Mouse (Mus musculus): ENCODE data around the gene Zbtb9. TPM values are rescaled to one million over a fixed set of nuclear protein-coding genes. Genes with fewer than 3 reads are reported as not detected.

The Zbtb9 gene
- polyA plus RNA-seq, 1 experiment from 2014 or later = 19.9 TPM

DNA sequence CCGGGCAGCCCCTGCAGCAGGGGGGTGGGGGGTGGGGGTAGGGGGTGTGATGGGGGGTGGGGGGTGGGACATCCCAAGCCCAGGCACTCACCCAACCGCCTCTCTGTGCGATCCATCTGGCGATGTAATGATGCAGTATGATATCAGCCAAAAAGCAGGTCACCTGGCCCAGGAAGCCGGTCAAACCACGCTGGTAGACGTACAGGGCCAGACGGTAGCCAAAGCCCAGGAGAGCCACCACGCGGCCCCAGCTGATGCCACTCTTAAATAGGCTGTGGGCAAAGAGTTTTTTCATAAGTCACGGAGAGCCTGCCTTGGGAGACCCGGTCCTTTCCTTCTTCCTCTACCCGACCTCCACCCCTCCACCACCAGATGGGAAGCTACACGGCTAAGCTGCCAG lies 48.1 kb downstream of the Zbtb9 start:
- H3K9ac ChIP-seq (replicated peaks; ENCODE audit: low read length) = no peak overlapping the region
- no peaks in the 10 kb centered on the region for H3K27me3 ChIP-seq (ENCODE audit: insufficient read depth, low read length)
- peaks cover 51% of the 10 kb centered on the region for H3K36me3 ChIP-seq (ENCODE audit: insufficient read depth, low read length)
- H3K4me2 ChIP-seq (replicated peaks; ENCODE audit: low read depth, low read length) = no peak overlapping the region
- H3K27ac ChIP-seq (ENCODE audit: low read length) = no peak overlapping the region
- no peaks in the 10 kb centered on the region for H3K9me3 ChIP-seq (ENCODE audit: low read length)
- no peak overlapping the region for H3K4me3 ChIP-seq (ENCODE audit: low read length)
- peaks cover 6% of the 10 kb centered on the region; the same call in 1 of the 2 replicates for H3K4me1 ChIP-seq (ENCODE audit: insufficient read depth, low read length)
- 90% methylated on average over 14 of the region's 14 CpGs for WGBS
- ATAC-seq (ENCODE audit: low FRiP score, low TSS enrichment) = no peak

DNA sequence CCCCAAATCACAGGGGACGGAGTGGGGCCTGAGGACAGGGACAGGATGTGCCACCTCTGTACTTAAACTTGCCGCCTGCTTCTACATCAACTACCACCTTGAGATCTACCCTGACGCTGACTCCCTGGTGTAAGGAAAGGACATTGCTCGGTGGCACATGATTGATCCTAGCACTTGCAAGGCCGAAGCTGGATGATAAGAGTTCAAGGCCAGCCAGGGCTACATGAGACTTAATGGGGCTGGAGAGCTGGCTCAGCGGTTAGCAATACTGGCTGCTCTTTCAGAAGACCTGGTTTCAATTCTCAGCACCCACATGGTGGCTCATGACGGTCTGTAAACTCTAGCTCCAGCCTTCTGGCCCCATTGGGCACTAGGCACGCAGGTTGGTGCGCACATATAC lies 48.8 kb downstream of the Zbtb9 start:
- no peak overlapping the region for H3K9ac ChIP-seq (replicated peaks; ENCODE audit: low read length)
- no peak for ATAC-seq (ENCODE audit: low FRiP score, low TSS enrichment)
- H3K27ac ChIP-seq (ENCODE audit: low read length) = no peak overlapping the region
- no peaks in the 10 kb centered on the region for H3K9me3 ChIP-seq (ENCODE audit: low read length)
- H3K27me3 ChIP-seq (ENCODE audit: insufficient read depth, low read length) = no peaks in the 10 kb centered on the region
- H3K4me1 ChIP-seq (ENCODE audit: insufficient read depth, low read length) = peaks cover 6% of the 10 kb centered on the region; the same call in 1 of the 2 replicates
- H3K4me2 ChIP-seq (replicated peaks; ENCODE audit: low read depth, low read length) = no peak overlapping the region
- H3K4me3 ChIP-seq (ENCODE audit: low read length) = no peak overlapping the region
- peaks cover 51% of the 10 kb centered on the region for H3K36me3 ChIP-seq (ENCODE audit: insufficient read depth, low read length)
- WGBS = 93% methylated on average over 9 of the region's 9 CpGs

DNA sequence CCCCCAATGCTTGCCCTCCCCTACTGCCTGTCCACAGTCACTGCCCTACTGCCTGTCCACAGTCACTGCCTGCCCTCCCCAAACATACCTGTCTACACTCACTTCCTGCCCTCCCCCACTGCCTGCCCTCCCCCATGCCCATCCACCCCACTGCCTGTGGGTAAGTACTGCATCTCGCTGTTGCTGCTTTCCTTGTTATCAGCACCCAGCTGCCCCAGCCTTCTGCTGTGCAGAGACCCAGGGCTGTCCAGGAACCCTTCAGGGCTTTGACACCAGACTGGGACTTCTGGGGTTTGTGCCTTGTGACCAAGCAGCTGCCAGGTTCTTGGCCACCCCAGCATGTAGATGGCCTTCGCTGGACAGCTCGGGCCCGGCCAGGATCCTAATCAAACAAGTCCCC lies 50.4 kb downstream of the Zbtb9 start:
- 90% methylated on average over 4 of the region's 4 CpGs for WGBS
- Histone ChIP-seq H3K36me3 (ENCODE audit: insufficient read depth, low read length) (peaks cover 51% of the 10 kb centered on the region), H3K9ac (replicated peaks; ENCODE audit: low read length) (no peak overlapping the region), H3K4me2 (replicated peaks; ENCODE audit: low read depth, low read length) (no peak overlapping the region), H3K27me3 (ENCODE audit: insufficient read depth, low read length) (no peaks in the 10 kb centered on the region), H3K9me3 (ENCODE audit: low read length) (no peaks in the 10 kb centered on the region), H3K4me1 (ENCODE audit: insufficient read depth, low read length) (peaks cover 14% of the 10 kb centered on the region), H3K4me3 (ENCODE audit: low read length) (no peak overlapping the region), H3K27ac (ENCODE audit: low read length) (no peak overlapping the region)
- no peak for ATAC-seq (ENCODE audit: low FRiP score, low TSS enrichment)

DNA sequence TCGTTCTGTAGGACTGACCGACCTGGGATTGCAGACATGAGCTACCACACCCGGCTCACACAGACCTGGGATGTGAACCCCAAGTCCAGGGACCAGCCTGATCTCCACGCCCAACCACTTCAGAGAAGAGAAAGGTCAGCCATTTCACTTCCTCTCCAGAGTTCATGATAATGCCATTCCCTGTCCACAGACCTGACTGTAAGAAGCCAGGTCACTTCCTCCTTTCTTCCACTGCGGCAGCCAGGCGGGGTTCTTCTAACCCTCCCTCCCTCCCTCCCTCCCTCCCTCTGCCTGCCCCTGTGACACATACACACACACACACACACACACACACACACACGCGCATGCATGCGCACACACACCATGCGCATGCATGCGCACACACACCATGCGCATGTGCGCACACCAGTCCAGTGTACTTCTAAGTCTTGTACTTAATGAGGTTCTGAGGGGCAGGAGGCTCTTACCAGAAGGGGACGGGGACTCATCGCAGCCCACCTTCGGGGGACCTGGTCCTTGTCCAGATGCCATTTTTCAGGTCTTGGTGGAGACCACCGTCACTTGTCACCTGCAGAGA lies 52.4 kb downstream of the Zbtb9 start:
- Histone ChIP-seq H3K4me2 (replicated peaks; ENCODE audit: low read depth, low read length) (no peak overlapping the region), H3K27ac (ENCODE audit: low read length) (no peak overlapping the region), H3K36me3 (ENCODE audit: insufficient read depth, low read length) (peaks cover 46% of the 10 kb centered on the region), H3K4me1 (ENCODE audit: insufficient read depth, low read length) (peaks cover 12% of the 10 kb centered on the region), H3K9me3 (ENCODE audit: low read length) (no peaks in the 10 kb centered on the region), H3K4me3 (ENCODE audit: low read length) (no peak overlapping the region), H3K9ac (replicated peaks; ENCODE audit: low read length) (no peak overlapping the region), H3K27me3 (ENCODE audit: insufficient read depth, low read length) (no peaks in the 10 kb centered on the region)
- WGBS = 92% methylated on average over 16 of the region's 17 CpGs
- no peak for ATAC-seq (ENCODE audit: low FRiP score, low TSS enrichment)

DNA sequence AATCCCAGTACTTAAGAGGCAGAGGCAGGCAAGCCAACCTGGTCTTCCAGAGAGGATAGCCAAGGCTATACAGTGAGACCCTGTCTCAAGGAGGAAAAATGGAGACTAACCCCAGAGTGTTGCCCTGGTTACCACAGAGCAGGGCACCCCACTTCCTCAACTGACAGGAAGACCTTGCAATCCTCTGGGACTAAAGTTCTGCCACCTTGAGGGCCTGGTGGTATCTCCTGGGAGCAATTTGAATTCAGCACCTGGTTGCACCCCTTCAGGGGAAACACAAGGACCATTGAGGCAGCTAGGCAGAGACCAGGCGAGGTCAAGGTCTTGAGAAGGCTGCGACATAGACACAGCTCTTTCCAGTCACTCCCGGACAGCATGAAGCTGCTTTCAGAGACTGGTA lies 53.0 kb downstream of the Zbtb9 start:
- peaks cover 12% of the 10 kb centered on the region for H3K4me1 ChIP-seq (ENCODE audit: insufficient read depth, low read length)
- no peak overlapping the region for H3K4me2 ChIP-seq (replicated peaks; ENCODE audit: low read depth, low read length)
- H3K9ac ChIP-seq (replicated peaks; ENCODE audit: low read length) = no peak overlapping the region
- H3K36me3 ChIP-seq (ENCODE audit: insufficient read depth, low read length) = peaks cover 41% of the 10 kb centered on the region
- no peaks in the 10 kb centered on the region for H3K27me3 ChIP-seq (ENCODE audit: insufficient read depth, low read length)
- H3K27ac ChIP-seq (ENCODE audit: low read length) = no peak overlapping the region
- WGBS = 94% methylated on average over 3 of the region's 3 CpGs
- no peak overlapping the region for H3K4me3 ChIP-seq (ENCODE audit: low read length)
- ATAC-seq (ENCODE audit: low FRiP score, low TSS enrichment) = no peak
- H3K9me3 ChIP-seq (ENCODE audit: low read length) = no peaks in the 10 kb centered on the region

DNA sequence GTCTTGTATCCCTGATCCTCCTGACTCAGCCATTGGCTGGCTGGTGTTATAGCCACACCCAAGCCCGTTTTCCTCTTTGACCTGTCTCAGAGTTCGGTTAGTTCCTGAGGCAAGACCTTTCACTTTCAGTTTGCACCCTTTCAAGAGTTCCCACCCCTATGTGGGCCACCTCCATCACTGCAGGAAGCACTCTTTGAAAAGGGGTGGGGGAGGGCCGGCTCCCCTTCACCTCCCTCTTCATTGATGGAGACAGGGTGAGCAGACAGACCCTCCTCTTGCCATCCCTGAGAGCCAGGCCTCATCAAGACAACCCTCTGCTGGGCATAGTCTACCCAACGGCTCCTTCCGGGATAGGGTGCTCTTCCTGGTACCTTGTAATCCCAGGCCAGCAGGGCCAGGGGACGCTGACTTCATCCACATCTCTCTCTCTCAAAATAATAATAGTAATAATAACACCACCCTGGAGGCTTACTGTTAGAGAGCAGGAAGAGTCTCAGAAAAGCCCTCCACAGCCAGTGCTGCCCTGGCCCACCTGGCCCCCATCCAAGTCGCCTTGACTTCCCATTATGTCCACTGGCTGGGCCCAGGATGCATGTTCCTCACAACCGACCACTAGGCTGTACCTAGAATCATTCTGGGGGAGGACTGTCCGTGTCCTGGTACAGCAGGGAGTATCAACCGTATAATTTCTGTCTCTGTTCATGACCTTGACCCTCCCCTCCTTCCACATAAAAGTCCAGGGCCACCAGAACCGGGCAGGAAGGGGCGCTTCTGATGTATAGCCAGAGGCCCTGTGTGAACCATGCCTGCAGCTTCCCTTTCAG lies 54.7 kb downstream of the Zbtb9 start:
- H3K4me1 ChIP-seq (ENCODE audit: insufficient read depth, low read length) = peaks cover 12% of the 10 kb centered on the region
- peaks cover 24% of the 10 kb centered on the region; the same call in 1 of the 2 replicates for H3K36me3 ChIP-seq (ENCODE audit: insufficient read depth, low read length)
- peak; percentile 32 for ATAC-seq (ENCODE audit: low FRiP score, low TSS enrichment)
- peak overlapping the region; percentile 84 for H3K27ac ChIP-seq (ENCODE audit: low read length)
- H3K9ac ChIP-seq (replicated peaks; ENCODE audit: low read length) = peak overlapping the region; percentile 93
- H3K4me2 ChIP-seq (replicated peaks; ENCODE audit: low read depth, low read length) = peak overlapping the region; percentile 64
- H3K4me3 ChIP-seq (ENCODE audit: low read length) = peak overlapping the region; percentile 70
- H3K9me3 ChIP-seq (ENCODE audit: low read length) = no peaks in the 10 kb centered on the region
- WGBS = 25% methylated on average over 12 of the region's 12 CpGs
- no peaks in the 10 kb centered on the region for H3K27me3 ChIP-seq (ENCODE audit: insufficient read depth, low read length)

DNA sequence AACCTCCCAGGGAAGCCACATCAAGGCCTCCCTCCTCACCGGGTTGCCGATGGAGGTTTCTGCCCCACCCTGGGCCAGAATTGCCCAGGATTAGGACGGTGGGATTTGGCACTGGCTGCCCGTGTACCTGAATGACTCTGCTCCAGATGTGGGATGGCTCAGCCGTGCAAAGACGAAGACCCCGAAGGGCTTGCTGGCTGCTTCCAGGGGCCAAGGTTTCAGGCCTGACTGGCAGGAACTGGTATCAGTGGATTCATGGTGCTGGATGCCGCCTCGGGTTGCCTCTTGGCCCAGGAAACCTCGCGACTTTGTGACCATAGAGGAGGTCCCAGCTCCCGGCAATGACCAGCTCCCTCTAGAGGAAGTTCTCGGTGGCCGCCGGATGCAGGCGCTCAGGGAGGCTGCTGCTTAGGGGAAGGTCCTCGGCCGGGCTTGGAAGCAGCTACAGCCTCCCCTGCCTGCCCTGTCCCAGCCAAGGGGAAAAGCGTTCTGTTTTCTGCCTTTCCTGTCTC lies 55.4 kb downstream of the Zbtb9 start:
- peak; percentile 83 for ATAC-seq (ENCODE audit: low FRiP score, low TSS enrichment)
- H3K9me3 ChIP-seq (ENCODE audit: low read length) = no peaks in the 10 kb centered on the region
- WGBS = under 1% methylated on average over 19 of the region's 19 CpGs

DNA sequence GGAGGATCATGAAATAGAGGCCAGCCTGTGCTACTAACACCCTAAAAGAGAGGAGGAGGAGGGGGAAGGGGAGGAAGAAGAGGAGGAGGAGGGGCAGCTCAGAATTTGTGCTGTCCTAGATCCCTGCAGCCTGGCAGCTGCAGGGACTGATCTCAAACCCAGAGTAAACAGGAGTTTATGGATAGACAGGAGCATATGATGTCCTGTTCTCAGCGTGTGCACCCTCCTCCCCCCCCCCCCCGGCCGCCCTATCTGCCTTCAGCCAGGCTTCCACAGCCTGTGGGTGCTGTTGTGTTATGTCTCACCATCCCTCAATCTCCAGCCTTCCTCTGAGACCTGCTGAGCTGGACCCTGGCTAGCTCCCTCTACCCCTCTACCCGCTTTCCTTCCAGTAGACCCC lies 55.9 kb downstream of the Zbtb9 start, which contains the start of gene Bak1:
Bak1 (minus strand) TSS at position 101 of the 400 bp plus-strand sequence.
- WGBS = 100% methylated on average over 1 of the region's 4 CpGs
- H3K36me3 ChIP-seq (ENCODE audit: insufficient read depth, low read length) = peaks cover 14% of the 10 kb centered on the region; the same call in 1 of the 2 replicates
- peak within 1 kb of the TSS; percentile 64 for H3K4me2 ChIP-seq (replicated peaks; ENCODE audit: low read depth, low read length)
- H3K27me3 ChIP-seq (ENCODE audit: insufficient read depth, low read length) = no peaks in the 10 kb centered on the region
- peaks cover 12% of the 10 kb centered on the region for H3K4me1 ChIP-seq (ENCODE audit: insufficient read depth, low read length)
- no peaks in the 10 kb centered on the region for H3K9me3 ChIP-seq (ENCODE audit: low read length)
- H3K9ac ChIP-seq (replicated peaks; ENCODE audit: low read length) = peak within 1 kb of the TSS; percentile 93
- peak within 1 kb of the TSS; percentile 84 for H3K27ac ChIP-seq (ENCODE audit: low read length)
- no peak for ATAC-seq (ENCODE audit: low FRiP score, low TSS enrichment)
- peak within 1 kb of the TSS; percentile 70 for H3K4me3 ChIP-seq (ENCODE audit: low read length)

More for the DNA sequence above, 55.4 kb downstream of the Zbtb9 start:
- Histone ChIP-seq H3K27ac (ENCODE audit: low read length) (peak overlapping the region; percentile 84), H3K4me3 (ENCODE audit: low read length) (peak overlapping the region; percentile 70), H3K9ac (replicated peaks; ENCODE audit: low read length) (peak overlapping the region; percentile 93), H3K4me2 (replicated peaks; ENCODE audit: low read depth, low read length) (peak overlapping the region; percentile 64), H3K36me3 (ENCODE audit: insufficient read depth, low read length) (peaks cover 19% of the 10 kb centered on the region; the same call in 1 of the 2 replicates), H3K4me1 (ENCODE audit: insufficient read depth, low read length) (peaks cover 12% of the 10 kb centered on the region), H3K27me3 (ENCODE audit: insufficient read depth, low read length) (no peaks in the 10 kb centered on the region)

DNA sequence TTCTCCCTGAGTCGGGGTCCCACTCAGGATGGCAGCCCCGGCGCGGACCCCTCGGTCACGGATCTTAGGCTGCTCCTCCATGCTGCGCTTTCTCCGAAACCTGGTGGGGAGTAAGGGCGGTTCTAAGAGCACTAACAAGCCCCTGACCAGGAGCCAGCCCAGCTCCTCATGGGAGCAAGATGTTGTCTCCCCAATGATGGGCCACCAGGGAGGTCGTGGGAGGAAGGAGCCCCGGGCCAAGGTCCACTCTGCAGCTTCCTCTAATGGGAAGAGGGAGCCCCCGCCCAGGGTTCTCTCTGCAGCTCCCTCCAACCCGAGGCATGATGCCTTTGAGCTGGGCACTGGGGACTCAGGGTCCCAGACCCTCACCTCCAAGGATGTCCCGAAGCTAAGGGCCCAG lies 56.5 kb downstream of the Zbtb9 start:
- no peak overlapping the region for H3K4me2 ChIP-seq (replicated peaks; ENCODE audit: low read depth, low read length)
- no peak overlapping the region for H3K4me3 ChIP-seq (ENCODE audit: low read length)
- peaks cover 12% of the 10 kb centered on the region for H3K4me1 ChIP-seq (ENCODE audit: insufficient read depth, low read length)
- no peaks in the 10 kb centered on the region for H3K9me3 ChIP-seq (ENCODE audit: low read length)
- ATAC-seq (ENCODE audit: low FRiP score, low TSS enrichment) = no peak
- peaks cover 10% of the 10 kb centered on the region; the same call in 1 of the 2 replicates for H3K36me3 ChIP-seq (ENCODE audit: insufficient read depth, low read length)
- WGBS = 91% methylated on average over 14 of the region's 14 CpGs
- H3K27me3 ChIP-seq (ENCODE audit: insufficient read depth, low read length) = no peaks in the 10 kb centered on the region
- 0 out of 2 replicates have a peak overlapping the region, but pooled peaks have one; percentile 9 for H3K9ac ChIP-seq (replicated peaks; ENCODE audit: low read length)
- no peak overlapping the region for H3K27ac ChIP-seq (ENCODE audit: low read length)

Measured in kidney, embryonic 16.5 days (tissue).